Mouse (Mus musculus) splenic B cell, adult 2 months (primary cell): ENCODE measurements around the gene Gm17334.
"Not testable (repeated sequence)": the region's sequence is repeated elsewhere in the genome, so short reads cannot be mapped to it uniquely, and the experiment has no call there.

Experiments
- DNase-seq: peaks from one replicate; pipeline ENCODE4 v3.0.0-alpha.2; 2011; ENCODE audit warnings: low read depth, low spot score
- H3K27me3 ChIP-seq: 2 replicates; pipeline ENCODE4 v1.6.1; 2012; ENCODE audit warnings: mild to moderate bottlenecking, low read length, moderate library complexity, mixed read lengths; ENCODE audit not compliant: control insufficient read depth, poor library complexity, insufficient read depth, severe bottlenecking
- H3K36me3 ChIP-seq: 2 replicates; pipeline ENCODE4 v1.6.1; 2012; ENCODE audit warnings: mild to moderate bottlenecking, low read length, moderate library complexity, mixed read lengths; ENCODE audit not compliant: control insufficient read depth, poor library complexity, insufficient read depth, severe bottlenecking

Gm17334 gene

DNA sequence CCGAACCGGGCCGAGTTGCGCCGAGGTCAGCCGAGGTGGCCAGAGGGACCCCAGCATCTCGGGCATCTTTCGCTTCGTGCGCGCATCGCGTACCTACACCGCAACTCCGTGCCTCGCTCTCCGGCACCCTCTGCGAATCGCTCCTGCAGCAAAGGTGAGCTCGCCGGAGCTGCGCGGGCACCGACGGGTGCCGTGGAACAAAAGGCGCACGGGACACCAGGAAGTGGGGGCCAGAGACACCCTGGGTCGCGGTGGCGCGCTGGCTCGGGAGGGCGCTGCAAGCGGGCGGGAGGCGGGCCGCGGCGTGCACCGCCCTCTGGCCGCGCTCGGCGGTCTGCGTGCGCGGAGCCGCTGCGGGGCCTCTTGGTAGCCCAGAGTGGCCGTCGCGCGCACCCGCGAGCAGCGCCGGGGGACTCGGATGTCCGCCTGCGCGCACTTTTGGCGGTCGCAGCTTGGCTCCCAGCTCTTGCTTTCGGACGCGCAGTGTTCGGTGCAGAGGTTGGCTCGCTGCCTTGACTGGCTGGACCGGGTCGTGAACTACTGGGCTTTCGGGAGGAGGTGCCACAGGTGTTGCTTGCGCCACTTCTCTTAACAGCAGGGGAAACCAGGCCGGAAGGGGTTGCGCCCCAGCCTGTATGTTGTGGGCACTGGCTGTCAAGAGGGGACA is 2.7 kb downstream of the Gm17334 start:
- peak; percentile 76 for DNase-seq
- H3K27me3 ChIP-seq = no peaks in the 10 kb centered on the region
- peaks cover 23% of the 10 kb centered on the region for H3K36me3 ChIP-seq

DNA sequence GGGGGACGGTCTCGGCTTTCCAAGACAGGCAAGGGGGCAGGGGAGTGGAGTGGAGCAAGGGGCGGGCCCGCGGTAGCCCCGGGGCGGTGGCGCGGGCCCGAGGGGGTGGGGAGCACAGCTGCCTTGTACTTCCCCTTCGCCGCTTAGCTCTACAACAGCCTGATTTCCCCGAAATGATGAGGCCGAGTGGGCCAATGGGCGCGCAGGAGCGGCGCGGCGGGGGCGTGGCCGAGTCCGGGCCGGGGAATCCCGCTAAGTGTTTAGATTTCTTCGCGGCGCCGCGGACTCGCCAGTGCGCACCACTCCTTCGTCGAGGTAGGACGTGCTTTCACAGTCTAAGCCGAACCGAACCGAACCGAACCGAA is 3.2 kb downstream of the Gm17334 start, which contains the start of gene Irf1:
TSS of gene Irf1 (plus strand) at position 255 of the 365 bp plus-strand sequence.
- H3K27me3 ChIP-seq = no peaks in the 10 kb centered on the region
- DNase-seq = peak; percentile 98
- H3K36me3 ChIP-seq = peaks cover 23% of the 10 kb centered on the region

DNA sequence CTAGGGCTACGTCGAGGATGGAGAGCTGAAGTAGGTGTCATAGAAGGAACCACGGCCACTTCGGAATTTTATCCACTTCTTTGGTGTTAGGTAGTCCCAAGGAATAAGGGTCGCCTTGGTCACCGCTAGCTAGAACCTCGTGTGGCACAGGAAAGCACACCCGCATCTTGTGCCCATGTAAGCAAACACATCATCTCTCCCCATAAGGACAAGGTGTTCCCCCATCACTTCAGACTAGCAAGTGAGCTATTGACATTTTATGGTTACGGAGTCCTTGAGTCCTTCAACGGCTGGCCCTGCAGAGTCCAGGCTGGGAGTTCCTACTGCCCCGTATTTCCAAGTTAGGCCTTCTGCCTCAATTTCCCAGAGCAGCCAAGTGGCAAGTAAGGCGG is 3.8 kb downstream of the Gm17334 start:
- no peak for DNase-seq
- Histone ChIP-seq H3K27me3 (no peaks in the 10 kb centered on the region), H3K36me3 (peaks cover 19% of the 10 kb centered on the region)

DNA sequence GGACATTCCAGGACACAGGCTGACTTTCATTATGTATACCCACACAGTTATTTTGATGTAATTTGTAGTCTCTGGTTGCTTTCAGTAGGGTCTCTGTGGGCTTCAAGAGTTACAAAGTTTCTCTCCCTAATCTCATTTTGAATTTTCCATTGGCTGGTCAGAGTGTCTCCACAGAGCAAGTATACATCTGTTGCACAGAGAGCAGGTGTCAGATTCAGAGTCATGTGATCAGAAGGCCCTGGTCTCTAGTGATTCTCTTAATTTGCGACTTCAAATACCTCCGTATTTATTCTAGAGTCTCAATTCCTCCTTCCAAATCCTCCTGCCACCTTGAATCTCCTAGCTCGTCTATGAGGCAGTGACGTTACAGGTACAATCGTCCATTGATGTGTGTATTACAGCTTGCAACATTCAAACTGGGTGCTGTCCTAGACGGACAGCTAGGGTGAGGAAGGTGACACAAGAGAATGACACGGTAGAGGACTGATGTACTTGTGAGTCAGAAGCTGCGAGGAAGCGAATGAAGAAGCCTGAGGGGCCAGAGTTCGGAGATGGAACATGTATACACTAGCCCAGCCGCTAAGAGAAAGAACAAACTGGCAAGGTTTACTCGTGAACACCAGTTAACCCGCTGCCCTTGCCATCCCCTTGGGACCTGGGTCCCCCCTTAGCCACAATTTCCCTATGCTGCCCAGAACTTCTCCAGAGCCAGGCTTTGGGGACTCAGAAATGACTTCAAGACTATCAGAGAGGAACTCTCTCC is 4.4 kb downstream of the Gm17334 start:
- DNase-seq = peak; percentile 64

DNA sequence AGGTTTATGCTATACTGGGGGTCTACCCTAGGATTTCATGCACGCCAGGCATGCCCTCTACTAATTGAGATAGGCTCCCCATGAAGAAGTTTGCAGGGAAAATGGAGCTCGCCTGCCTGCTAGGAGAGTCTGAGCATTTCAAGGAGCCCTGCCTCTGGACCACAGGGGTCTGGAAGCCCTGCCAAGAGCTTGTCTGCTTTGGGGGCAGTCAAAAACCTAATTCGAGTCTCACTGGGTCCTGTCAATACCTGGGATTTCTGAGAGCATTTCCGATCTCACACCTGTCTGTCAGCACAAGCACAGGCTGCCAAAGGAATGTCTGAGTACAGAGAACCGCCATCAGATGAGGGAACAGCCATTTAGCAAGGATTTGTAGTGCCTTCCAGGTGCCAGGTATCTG is 8.4 kb downstream of the Gm17334 start:
- Histone ChIP-seq H3K27me3 (no peaks in the 10 kb centered on the region), H3K36me3 (no peaks in the 10 kb centered on the region)
- DNase-seq = no peak

More for the DNA sequence above, 4.4 kb downstream of the Gm17334 start:
- H3K36me3 ChIP-seq = peaks cover 15% of the 10 kb centered on the region
- no peaks in the 10 kb centered on the region for H3K27me3 ChIP-seq

DNA sequence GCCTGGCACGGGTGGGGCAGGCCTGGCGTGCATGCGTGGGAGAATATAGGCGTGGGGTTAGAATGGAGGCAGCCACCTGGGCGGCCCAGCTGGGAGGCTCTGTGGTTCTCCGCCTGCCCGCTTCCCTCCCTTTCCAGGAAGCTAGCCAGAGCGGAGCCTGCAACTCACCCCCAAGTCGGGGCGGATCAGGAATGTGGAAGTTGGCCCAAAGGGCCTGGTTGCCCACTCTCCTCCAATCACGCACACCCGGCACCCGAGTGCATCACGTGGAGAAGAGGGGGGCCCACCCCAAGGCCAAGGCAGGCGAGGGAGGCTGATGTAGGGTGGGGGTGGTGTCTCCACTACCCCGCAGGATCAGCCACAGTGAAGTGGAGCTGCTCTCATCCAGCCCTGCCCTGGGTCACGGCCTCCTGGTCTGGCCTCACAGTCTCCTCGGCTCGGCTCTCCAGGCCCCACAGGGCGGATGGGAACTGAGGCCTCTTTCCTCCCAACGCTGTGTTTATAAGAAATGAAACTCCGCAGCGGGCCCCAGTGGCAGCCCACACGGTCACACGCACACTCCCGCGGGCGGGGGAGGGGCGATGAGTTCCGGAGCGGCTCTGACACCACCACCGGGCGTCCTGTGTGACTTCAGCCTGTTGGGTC is 9.4 kb downstream of the Gm17334 start:
- H3K27me3 ChIP-seq = no peaks in the 10 kb centered on the region
- no peaks in the 10 kb centered on the region for H3K36me3 ChIP-seq
- peak; percentile 95 for DNase-seq

DNA sequence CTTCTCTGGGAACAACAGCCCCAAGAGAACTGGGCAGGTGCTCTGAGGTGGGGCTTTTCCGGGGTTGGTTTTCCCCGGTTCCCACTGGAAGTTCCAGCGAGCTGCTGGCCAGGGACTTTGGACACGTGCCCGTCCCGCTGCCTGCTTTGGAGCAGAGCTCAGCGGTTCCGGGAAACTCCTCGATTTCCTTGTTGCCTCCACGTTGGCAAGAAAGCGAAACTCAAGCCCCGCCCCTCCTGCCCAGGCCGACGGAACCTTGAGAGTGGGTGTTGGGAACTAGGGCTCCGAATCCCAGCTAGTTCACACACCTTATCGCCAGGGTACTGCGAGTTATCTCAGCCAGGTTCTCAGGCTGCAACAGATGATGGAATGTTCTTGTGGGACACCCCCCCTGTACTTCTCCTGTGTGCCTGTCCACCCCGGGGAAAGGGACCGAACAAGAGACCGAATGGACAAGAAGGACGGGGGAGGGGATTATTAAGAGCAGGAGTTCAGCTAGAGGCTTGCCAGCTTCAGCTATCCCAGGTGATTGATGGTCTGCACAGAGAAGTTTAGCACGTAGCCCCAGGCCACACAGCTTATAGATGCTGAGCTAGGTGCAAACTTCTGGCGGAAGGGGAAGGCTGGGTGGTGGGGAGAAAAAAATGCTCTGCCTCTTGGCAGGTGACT is 10.0 kb downstream of the Gm17334 start:
- Histone ChIP-seq H3K27me3 (no peaks in the 10 kb centered on the region), H3K36me3 (no peaks in the 10 kb centered on the region)
- DNase-seq = peak; percentile 57

DNA sequence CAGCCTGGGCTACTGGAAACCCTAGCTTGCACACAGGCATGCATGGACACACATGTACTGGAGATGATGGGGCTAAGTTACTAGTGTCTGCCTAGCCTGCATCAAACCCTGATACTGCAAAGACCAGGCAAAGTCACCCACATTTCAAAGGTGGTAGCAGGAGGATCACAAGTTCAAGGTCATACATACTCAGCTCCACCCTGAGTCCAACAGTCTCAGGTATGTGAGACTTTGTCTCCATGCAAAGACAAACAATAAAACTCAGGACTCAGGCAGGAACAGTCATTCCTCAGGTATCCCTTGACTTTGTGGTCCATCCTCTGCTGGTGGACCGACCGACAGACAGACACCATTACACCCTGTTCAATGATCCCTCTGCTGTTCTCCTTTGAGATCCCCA is 10.6 kb downstream of the Gm17334 start:
- H3K27me3 ChIP-seq = no peaks in the 10 kb centered on the region
- H3K36me3 ChIP-seq = no peaks in the 10 kb centered on the region
- DNase-seq = no peak

DNA sequence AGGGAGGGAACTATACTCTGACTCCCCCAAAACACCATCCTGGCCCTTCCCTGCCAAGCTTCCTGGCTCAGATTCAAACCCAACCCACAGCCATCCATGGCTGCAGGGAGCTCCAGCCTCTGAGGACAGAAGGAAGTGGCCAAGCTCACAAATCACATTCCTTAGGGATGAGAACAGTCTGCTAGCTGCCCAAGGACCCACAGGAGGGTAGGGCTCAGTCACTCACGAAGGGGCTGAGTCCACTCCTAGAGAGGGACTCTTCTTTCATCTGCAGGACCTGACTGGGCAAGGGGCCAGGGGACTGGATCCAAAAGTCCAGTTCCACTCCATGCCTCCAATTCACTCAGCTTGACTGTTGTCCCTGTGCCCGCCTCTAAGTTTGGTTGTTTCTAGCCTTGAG is 11.2 kb downstream of the Gm17334 start:
- no peak for DNase-seq
- Histone ChIP-seq H3K36me3 (no peaks in the 10 kb centered on the region), H3K27me3 (no peaks in the 10 kb centered on the region)

DNA sequence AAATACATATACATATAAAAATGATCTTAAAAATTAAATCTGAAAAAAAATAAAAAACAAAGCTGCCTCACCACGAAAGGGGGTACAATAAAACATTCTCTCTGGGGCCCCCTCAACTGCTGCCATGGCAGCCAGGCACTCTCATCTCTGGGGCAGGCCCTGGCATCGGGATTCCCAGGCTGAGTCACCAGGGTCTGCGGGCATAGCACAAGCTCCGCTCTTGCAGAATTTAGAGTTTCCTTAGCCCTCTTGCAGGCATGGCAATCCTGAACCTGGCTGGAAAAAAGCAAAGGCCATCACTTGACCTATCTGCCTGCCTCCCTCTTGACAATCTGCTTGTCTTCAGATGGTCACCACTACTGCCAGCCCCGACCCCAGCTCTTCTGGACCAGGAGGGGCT is 11.7 kb downstream of the Gm17334 start:
- Histone ChIP-seq H3K27me3 (no peaks in the 10 kb centered on the region), H3K36me3 (no peaks in the 10 kb centered on the region)
- DNase-seq = no peak

DNA sequence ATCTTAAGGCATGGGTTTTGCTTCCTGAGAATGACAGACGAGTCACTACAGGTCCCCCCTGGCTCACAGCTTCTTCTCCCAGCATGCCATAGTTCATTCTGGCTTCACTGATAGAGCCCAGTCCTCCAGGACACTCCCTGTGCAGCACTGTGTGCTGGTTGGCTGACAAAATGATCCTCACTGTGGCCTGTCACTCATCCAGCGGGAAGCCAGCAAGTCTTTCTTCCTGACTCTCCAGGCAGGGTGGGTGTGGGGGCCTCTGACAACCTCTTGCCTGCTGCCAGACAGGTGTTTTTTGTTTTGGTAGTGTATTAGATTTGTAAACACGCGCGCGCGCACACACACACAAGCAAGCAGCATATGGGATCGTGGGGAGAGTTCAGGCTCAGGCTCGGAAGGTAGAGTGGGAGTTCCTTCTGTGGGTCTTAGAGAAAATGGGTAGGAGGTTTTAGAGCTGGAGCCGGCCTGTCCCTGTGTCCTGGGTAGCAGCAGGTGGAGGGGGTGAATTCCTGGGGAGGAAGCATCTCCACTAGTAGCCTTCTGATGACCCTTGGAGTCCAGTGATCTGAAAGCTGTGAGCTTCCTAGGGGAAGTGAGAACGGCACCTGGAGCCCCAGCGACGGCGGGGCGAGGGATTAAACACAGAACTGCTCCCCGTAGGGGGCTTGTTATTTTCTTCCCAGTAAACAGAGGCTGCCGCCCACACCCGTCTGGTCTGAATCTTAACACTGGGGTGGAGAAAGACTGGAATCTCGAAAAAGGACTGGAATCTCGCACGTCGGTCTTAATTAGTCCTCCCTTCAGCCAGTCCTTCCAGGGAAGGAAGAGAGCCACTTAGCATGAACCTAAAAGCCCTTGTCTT is 13.2 kb downstream of the Gm17334 start:
- Histone ChIP-seq H3K27me3 (no peaks in the 10 kb centered on the region), H3K36me3 (no peaks in the 10 kb centered on the region)
- DNase-seq = no peak

DNA sequence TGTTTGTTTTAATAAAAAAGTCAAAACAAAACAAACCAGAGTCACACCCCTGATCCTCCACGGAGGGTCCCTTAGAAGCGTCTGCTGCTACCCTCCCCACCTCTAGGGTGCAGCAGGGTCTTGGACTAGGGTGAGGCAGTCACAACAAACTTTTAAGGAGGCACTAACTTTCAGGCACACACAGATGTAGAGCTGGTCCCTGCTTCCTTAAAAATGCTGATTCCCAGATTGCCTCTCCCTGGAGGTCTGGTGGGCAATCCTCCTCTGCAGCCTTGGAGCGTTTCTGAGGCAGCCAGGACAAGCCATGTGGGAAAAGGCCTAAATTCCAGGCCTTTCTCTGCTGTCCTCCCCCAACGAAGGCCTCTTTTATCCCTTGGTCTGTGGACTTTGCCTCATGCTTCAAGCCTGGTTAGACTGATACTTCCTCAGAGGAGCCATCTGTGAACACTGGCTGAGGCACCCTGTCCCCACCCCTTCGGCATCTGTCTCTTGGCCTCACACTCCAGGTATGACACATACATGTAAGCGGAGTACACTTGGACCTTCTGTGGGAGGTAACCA is 14.1 kb downstream of the Gm17334 start:
- no peaks in the 10 kb centered on the region for H3K27me3 ChIP-seq
- no peaks in the 10 kb centered on the region for H3K36me3 ChIP-seq
- peak; percentile 36 for DNase-seq

DNA sequence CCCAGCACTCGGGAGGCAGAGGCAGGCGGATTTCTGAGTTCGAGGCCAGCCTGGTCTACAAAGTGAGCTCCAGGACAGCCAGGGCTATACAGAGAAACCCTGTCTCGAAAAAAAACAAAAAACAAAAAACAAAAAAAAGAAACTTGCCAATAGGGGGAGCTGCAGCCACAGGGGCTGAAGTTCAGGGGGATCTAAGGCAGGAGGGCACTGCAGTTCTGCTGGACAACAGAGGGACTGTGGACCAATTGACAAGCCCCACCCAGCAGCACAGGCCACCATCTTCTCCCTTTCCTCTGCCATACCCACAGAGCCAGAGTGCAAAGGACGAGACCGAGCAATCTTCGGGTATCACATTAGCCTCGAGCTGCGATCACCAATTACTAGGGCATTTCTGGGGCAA is 15.0 kb downstream of the Gm17334 start:
- not testable (repeated sequence) for H3K27me3 ChIP-seq, H3K36me3 ChIP-seq
- peak; percentile 71 for DNase-seq

DNA sequence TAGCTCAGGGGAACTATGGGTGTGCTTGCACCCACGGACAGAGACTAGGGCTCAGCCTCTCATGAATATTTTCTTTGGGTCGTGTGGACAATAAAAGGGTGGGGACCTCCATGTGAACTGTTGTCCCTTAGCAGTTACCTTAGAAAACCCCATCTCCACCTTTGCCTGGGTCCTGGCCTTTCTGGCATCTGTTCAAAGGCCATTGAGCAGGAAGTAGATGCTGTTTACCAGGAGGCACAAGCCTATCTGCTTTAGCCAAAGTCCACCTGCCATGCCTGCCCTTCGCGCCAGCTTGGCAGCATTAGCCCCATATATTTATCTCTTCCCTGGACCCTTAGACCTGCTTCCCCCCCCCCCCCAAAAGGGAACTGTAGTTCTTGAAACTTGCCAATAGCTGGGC is 15.4 kb downstream of the Gm17334 start:
- no peaks in the 10 kb centered on the region for H3K27me3 ChIP-seq
- no peaks in the 10 kb centered on the region for H3K36me3 ChIP-seq
- DNase-seq = no peak
